Mouse (Mus musculus): ENCODE data around the gene Crat.

DNA sequence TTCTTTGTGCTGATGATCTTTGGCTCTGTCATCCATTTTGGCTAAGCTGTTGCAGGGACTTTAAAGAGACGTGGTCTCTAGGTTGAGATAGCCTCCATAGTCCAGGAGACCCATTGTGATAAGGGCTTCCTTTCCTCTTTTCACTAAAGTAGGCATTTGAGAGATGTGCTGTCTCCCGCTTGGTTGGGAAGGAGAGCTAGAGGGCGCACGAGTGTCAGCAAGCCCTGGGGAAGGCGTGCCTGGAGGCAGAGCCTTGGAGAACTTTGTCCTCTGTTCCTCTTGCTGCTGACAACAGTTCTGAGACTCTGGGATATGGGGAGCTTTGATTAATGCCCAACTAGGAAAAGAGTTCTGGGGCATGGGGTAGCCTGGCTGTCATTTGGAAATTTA, 20.5 kb upstream of the Crat start:
- TF ChIP-seq CTCF (IDR thresholded peaks at IDR 0.05; ENCODE audit: low read depth, low read length): no peak
- TF ChIP-seq POLR2AphosphoS5 (IDR thresholded peaks at IDR 0.05; ENCODE audit: insufficient replicate concordance, low read depth, low read length): no peak
- no peak for TF ChIP-seq GATA2 (IDR thresholded peaks at IDR 0.05; ENCODE audit: borderline replicate concordance, low read depth, low read length)
- TF ChIP-seq GATA1 (IDR thresholded peaks at IDR 0.05; ENCODE audit: borderline replicate concordance, low read length): no peak
- no peak for TF ChIP-seq TAL1 (conservative IDR thresholded peaks at IDR 0.05; ENCODE audit: low read depth, low read length)
